Mouse (Mus musculus) central nervous system, embryonic 18 days (tissue): ENCODE data around the gene Kcnj2. TPM values are rescaled to one million over a fixed set of nuclear protein-coding genes. Genes with fewer than 3 reads are reported as not detected.

Source experiments
- polyA plus RNA-seq: library from polyadenylated mRNA; depleted of rRNA; stranded (reverse); fragments of >200 nt; gene quantifications from 2 replicates; pipeline ENCODE4 v1.2.3, GENCODE M21; 2012; rRNA removed

The Kcnj2 gene
- polyA plus RNA-seq = 5.2 and 6.6 TPM in 2 replicates

DNA sequence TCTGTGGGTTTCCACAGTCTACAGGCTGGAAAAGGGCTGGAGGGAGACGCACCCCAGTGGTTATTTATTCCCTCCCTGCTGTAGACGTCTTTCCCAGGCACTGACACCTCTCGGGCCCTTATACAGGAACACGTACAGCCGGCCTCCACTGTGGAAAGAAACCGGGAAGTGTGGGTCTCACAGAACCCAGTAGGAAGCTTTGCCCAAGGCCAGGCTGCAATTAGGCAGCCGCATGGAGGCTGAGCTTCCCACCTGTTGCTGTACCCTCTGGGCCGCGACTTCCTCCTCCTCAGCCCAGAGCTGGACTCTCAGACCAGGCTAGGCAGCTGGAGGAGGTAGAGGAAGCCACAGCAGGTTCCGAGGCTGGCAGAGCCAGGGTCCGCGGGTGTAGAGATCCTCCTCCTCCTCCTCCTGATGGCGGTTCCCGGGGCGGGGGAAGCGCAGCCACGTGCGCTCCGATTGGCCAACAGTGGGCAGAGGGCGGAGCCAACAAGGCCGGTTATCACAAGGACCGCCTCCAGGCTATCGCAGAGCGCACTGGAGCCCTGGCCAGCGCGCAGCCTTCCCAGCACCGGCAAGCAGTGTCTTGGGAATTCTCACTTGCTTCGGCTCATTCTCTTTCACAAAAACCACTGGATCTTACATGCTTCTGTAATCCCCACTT lies at the start of gene Kcnj2:
Gene Kcnj2, plus strand, starts transcription at position 530 of the 664 bp plus-strand sequence.

Other genes starting within 250 kb of the Kcnj2 start
- 1.2 and 1.8 TPM in 2 replicates for gene Kcnj16, start 98.1 kb upstream of the Kcnj2 start, polyA plus RNA-seq